Mouse (Mus musculus): Measurements from ENCODE around the gene Cox15. TPM values are rescaled to one million over a fixed set of nuclear protein-coding genes. Genes with fewer than 3 reads are reported as not detected.

Gene Cox15
- total RNA-seq, 2 experiments from 2014 or later: 11.8 to 16.5 TPM

DNA sequence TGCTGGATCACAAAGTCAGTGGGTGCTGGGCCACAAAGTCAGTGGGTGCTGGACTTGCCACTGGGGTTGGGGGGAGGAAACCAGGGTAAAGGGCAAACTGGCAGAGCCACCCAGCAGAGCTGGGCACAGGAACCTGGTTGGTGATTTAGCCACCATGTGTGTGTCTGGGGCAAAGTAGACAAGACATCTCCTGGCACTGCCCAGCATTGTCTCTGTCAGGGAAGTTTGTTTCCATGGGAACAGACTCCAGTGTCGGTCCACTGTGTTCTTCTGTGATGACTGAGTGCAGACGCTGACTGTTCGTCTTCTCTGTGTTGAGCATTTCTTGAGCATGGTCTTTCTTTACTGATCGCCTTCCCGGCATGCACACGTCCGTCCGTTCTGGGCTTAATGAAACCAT lies 43.5 kb downstream of the Cox15 start:
- DNase-seq (ENCODE audit: low spot score in 2 of 2): peak in 1 of 2 experiments; percentile 25

DNA sequence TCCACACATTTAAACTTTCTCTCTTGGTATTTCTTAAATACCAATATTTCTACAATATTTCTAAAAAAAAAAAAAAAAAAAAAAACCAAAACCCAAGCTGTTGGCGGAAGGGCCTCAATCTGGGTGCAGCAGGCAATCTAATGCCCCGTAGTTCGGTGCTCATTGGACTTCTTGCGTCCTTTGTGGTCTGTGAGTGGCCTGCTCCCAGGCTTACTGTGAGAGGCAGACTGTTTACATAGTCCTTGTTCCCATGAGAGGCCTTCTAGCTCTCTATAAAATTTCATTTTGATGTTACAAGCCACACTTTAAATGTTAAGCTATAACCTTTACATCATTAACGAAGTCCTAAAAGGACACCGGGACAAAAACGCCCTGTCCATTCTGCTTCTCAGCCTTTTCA lies 44.6 kb downstream of the Cox15 start:
- DNase-seq (ENCODE audit: low spot score in 2 of 2): no peak

DNA sequence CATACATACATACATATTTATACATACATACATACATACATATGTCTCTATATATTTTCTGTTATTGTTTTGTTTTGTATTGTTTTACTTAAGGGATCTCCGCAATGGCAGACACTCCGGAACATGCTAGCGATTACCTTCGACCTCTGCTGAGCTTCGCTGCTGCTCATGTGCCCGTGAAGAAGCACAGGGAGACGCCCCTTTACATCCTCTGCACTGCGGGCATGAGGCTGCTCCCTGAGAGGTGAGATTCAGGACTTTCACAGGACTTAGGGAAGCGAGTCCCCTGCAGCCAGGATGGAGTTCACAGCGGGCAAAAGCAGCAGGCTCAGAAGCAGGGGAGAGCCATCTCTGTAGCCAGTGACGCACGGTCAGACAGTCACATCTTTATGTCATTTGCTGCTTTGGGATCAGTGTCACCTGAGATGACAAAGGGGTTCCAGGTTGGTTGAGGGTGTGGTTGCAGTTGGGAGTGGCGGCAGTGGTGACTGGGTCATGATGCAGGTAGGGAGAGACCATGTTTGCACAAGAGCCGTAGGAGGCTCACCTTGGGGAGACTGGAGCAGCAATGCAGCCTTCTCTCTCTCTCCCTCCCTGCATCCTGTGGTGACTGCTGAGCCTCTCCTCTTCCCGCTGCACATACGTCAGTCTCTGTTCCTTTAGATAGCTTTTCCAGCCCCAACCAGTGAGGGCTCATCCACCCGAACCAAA lies 47.9 kb downstream of the Cox15 start:
- no peak for DNase-seq (ENCODE audit: low spot score in 2 of 2)

DNA sequence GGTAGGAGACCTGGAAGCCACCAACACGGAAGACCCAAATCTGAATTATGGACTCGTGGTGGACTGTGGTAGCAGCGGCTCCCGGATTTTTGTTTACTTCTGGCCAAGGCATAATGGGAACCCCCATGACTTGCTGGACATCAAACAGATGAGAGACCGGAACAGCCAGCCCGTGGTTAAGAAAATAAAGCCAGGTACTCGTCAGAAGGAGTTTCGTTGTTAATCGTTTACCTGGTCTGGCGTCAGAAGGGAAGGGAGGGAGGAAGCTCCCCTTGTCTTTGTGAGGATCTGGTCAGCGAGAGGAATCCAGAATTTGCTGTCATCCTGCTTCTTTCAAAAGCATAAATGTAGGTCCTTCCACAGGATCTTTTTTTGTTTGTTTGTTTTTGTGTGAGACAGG lies 48.6 kb downstream of the Cox15 start:
- no peak for DNase-seq (ENCODE audit: low spot score in 2 of 2)

DNA sequence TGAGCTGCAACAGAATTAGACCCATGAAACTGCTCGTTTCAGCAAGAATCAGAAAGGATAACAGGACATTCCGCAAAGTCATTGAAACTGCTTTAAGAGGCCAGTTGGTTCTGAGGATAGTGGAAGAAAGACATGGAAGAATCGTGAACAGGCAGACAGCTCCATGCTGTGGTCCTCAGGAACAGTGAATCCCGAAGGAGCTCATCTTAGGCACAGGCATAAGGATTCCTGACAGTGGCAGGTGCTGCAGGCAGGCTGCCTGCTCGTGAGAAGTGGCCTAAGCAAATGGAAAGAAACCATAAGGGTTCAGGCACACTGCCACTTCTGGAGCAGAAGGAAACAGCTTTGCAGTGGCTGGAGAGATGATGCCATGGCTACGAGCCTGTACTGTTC lies 53.0 kb downstream of the Cox15 start:
- no peak for DNase-seq (ENCODE audit: low spot score in 2 of 2)

DNA sequence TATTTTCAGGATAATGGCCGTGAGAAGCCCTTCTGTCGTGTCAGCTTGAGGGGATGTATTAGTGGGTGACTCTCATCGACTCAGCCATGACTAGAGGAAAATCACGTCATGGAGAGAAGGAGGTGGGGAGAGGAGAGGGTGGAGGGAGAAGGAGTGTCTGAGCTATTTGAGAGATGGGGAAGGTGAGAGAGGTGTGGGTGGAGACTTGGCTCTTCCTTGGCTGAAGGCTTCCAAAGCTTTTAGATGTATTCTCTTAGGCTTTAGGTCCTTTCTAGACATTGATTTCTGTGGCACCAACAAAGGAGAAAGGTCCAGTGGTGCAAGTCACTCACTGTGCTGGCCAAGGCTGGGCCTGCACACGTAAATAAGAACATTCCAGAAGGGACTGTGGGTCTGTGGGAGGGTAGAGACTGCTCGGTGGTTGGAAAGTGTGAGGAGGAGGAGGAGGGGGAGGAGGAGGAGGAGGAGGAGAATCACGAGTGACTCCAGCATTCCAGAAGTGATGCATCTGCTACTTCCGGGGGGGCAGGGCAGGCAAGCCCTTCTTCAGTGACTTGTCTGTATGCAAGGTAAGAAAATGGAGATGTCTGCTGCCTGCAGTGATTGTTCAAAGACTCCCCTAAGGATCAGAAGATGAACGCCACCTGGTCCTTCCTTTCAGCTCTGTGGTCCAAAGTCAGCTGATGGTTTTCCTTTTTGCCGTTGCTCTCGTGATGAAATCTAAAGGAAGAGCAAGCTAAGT lies 53.6 kb downstream of the Cox15 start:
- DNase-seq (ENCODE audit: low spot score in 2 of 2): peak in 1 of 2 experiments; percentile 25

DNA sequence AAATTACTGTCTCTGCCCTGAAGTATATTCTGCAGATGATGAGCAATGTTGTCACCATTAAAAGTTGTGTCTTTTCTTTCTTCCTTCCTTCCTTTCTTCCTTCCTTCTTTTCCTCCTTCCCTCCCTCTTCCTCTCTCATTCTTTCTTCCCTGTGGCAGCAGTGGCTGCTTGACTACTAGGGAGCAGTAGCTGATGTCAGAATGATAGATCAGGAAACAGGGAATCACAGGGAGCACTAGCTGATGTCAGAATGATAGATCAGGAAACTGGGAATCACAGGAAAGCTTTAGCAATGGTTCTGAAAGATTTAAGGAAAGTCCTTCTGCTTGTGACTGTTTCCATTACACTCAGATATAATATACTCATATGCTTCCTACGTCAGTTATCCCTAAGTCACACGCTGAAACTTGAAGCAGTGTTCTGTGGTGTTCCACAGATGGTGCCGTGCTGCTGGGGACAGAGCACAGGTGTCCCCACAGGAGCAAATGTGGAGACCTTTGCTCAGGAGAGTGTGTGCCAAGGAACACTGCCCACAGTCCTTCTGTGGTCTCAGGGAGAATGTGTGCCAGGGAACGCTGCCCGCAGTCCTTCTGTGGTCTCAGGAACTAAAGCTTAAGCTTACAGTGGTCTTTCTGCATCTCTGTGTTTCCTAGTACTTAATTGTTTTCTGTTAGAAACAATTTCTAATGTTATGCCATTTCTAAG lies 55.0 kb downstream of the Cox15 start:
- DNase-seq (ENCODE audit: low spot score in 2 of 2): peak in 1 of 2 experiments; percentile 20

DNA sequence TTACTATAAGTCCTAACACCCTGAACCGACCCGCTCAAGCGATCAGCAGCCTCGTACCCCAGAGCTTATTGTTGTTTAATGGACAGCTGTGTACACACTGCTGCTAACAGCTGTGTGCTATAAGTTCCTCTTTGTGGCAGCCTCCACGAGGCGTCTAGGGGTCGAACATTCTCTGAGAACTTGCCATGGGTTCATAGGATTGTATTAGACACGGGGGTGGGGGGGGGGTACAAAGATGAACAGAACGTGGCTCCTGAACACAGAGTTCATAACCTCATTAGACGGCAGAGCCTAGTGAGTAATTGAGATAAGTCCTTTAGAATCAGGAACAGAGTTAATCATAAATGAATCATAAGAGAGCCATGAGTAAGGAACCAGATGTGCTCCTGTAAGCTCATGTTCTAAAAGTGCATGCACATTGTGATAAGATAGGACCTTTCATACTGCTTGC lies 57.3 kb downstream of the Cox15 start:
- DNase-seq (ENCODE audit: low spot score in 2 of 2): no peak

DNA sequence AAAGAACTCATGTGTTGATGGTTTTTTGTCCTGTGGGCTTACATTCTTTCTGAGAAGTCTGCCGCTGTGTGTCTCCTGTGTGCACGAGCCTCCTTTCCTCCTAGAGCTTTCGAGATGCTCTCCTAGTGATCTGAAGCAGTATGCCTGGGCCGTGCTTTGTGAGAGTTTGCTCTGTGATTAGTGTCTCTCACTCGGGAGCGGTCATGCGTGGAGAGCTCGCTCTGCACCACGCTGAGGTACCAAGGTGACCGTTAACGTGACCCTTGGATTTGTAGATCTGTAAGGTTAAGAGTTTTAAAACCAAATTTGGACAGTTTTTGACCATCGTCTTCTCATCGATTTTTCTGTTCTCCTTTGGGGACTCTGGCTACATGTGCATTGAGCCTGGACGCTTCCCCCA lies 60.0 kb downstream of the Cox15 start:
- DNase-seq (ENCODE audit: low spot score in 2 of 2): no peak

DNA sequence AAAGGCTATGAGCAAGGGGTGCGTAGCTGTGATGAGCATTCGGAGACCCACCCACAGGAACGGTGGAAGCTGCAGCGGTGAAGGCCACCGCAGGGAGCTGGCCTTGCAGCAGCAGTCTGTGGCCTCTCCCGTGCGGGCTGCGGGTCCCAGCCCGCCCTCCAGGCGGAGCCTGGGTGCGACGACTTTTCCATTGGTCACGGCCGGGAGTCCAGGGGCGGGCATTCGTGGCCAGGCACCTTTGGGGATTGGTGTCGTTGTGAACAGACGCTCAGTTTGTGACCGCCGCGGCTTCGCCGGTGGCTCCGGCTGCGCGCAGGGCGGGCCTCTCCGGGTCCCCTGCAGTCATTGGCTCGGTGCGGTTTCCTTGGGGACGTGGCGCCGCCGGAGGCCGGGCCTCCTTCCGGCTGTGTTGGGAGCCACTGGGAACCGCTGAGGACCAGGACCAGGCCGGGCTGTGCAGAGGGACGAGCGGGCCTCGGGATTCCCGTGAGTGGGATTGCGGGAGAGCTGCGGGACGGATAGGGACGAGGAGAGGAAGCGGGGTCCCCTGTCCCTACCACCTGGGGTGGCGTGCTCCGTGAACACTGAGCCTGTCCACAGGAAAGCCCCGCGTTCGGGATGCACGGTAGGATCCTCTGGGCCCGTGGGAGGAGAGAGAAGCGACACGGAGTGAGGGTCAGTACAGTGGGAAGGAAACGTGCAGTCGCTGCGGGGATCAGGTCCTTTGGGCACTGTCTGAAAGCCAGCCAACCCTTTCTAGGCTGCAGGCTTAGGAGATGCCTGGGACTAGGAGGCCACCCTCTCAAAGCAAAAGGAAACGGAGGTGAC lies 63.2 kb downstream of the Cox15 start, which contains the start of gene Entpd7:
Gene Entpd7, plus strand, starts transcription at position 254 of the 828 bp plus-strand sequence.
- peak; percentile 98 for DNase-seq (ENCODE audit: low spot score in 2 of 2)

Other genes starting within 250 kb of the Cox15 start
- 100 to 1,000 TPM; 374 to 381 TPM for gene Got1, start 228.4 kb downstream of the Cox15 start, total RNA-seq (2021)
- gene Nkx2-3, start 140.7 kb downstream of the Cox15 start, total RNA-seq (2021): not detected
- gene Slc25a28, start 78.1 kb downstream of the Cox15 start, total RNA-seq (2021): 10 to 100 TPM; 42.4 to 43.8 TPM
- gene Entpd7, start 63.3 kb downstream of the Cox15 start, total RNA-seq (2021): 10 to 100 TPM; 15.9 to 16.7 TPM
- 1 to 10 TPM; 5.2 to 7.8 TPM for gene Cutc, start within 50 bp of the Cox15 start, total RNA-seq (2021)
- under 1 TPM in 1 of 2 experiments, not detected in 1; 0.05 TPM for gene Abcc2, start 29.2 kb upstream of the Cox15 start, total RNA-seq (2021)
- 10 to 100 TPM in 1 of 2 experiments, 1 to 10 TPM in 1; 9.8 to 10.3 TPM for gene Dnmbp, start 187.2 kb upstream of the Cox15 start, total RNA-seq (2021)
- gene Cpn1, start 233.6 kb upstream of the Cox15 start, total RNA-seq (2021): under 1 TPM; 0.15 to 0.30 TPM

Data from layer of hippocampus, adult 18-20 months (tissue).